Mouse (Mus musculus) cerebellum, adult 18-20 months (tissue): ENCODE data around the gene Plvap.

ENCODE experiments used
- DNase-seq, 2 experiments: peaks; one replicate each; pipeline ENCODE4 v3.0.0; 2021

The Plvap gene

DNA sequence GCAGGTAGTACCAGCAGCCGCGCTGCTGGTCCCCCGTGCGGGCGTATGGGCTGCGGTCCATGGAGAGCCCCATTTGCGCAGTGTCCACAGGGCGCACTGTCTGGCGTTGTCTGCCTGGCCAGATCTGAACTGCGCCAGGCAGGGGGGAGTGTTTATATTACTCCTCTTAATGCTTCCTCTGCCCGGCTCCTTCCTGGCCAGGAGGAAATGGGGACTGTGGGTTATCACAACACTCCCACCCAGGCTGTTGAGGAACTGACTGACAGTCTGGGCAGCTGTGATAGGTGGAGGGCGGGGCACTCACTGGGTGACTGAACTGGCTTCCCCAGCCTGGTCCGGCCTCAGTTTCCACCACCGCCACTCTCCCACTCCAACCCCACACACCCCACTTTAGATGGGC lies at the start of gene Plvap:
Plvap (minus strand) TSS at position 109 of the 400 bp plus-strand sequence.
- DNase-seq: no peak

DNA sequence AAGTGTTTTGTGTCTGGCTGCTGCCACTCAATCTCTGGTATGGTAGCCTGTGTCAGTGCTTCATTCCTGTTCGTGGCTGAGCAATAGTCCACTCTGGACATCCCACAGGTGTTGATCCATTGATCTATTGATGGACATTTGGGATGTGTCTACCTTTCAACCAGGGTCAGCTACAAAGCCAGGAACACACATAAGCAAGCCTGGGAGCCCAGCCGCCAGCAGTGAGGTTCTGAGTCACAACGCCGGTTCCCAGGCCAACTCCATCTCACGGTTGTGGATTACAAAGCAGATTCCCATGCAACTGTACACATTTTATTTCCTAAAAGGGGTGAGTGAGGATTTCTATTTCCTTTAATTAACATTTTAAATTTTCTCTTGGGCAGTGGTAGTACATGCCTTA lies 49.2 kb upstream of the Plvap start:
- DNase-seq: no peak

DNA sequence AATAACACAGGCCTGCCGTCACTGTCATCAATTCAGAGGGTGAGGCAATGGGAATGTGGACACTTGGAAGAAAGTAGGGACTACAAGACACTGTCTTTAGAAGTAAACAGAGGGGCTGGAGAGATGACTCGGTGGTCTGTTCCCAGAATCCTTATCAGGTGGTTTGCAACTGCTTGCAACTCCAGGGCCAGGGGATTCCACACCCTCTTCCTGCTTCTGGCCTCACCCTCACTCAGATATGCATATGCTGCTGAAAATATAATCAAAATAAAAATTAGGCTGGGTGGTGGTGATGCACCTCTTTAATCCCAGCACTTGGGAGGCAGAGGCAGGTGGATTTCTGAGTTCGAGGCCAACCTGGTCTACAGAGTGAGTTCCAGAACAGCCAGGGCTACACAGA lies 48.5 kb upstream of the Plvap start:
- DNase-seq: no peak

DNA sequence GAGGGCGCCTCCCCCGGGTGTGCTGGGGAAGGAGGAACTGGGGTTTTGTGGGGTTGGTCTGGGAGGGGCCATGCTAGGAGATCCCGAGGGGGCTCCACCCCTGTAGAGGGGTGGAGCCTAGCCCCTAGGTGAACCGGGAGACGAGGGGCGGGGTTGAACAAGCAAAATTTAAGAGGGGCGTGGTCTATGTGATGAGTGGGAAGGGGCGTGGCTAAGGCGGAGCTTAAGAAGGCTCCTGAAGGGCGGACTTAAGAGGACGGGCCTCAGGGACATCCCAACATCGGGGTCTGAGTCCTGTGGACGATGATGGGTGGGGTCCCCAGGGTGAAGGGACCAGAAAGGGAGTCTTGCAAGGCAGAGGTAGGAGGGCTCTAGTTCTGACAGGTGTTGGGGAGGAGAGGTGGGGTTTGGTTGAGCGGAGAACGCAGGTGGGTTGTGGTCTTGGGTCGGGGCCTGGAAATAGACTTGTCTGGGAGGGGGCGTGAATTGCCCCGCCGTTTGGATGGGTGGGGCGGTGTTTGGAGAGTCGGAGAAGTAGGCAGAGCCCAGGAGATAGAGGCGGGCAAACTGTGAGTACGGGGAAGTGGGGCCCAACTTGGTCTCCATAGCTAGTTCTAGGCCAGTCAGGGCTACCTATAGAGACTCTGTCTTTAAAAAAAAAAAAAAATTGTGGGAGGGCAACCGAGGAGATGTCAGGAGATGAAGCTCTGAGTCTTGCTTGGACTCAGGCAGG lies 47.6 kb upstream of the Plvap start:
- DNase-seq: peak in 1 of 2 experiments; percentile 26

DNA sequence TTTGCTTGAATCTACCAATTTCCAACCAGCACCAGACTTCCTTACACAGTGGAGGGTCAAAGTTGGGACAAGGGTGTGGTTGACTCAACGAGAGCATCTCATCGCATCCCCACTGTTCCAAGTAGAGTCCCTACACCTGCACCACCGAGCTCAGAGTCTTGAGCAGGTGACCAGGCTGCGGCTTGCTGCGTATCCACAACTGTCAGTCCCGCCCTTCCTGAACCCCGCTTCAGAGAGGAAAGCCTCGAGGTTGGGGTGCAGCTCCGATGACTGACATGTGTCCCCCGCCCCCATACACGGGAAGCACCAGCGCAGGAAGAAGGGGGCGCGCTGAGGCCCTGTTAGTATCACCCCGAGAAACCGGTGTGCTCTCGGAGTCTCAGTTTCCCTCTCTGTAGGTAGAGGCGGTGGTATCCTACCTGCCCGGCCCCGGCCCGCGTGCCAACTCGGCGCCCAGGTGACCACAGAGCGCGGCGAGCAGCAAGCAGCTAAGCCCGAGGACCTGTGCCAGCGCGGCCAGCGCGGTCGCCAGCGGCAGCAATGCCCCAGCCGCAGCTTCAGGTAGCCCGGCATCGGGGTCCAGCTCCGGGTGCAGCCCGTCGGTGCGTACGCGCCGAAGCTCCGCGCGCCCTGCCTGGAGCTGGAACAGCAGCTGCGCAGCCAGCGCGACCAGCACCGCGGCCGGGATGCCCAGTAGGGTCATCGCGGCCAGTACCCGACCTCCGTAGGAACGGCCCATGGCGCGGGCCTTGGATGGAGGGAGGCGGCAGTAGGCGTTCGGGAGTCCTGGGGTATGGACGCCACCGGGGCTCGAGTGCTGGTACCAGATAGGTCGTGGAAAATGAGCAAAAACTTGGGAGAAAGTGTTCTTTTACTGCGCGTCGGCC lies 46.8 kb upstream of the Plvap start, which contains the start of gene Tmem221:
Tmem221 (minus strand) TSS at position 801 of the 887 bp plus-strand sequence.
- no peak for DNase-seq

DNA sequence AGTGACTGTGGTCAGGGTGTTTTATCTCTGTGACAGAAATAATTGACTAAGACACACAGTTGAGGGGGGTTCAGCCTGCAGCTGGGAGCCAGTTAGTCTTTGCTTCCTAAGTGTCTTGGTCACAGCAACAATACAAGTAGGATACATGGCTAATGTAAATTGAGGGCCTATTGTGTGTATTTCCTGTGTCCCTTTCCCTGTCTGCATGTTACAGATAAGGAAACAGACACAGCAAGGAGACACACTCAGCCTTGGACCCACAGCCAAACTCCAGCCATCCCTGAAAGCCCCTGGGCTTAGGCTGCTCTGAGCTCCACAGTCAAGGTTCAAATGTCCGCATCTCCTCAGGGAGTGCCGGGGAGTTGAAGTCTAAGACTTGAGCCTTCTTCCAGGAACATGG lies 43.1 kb upstream of the Plvap start:
- no peak for DNase-seq

DNA sequence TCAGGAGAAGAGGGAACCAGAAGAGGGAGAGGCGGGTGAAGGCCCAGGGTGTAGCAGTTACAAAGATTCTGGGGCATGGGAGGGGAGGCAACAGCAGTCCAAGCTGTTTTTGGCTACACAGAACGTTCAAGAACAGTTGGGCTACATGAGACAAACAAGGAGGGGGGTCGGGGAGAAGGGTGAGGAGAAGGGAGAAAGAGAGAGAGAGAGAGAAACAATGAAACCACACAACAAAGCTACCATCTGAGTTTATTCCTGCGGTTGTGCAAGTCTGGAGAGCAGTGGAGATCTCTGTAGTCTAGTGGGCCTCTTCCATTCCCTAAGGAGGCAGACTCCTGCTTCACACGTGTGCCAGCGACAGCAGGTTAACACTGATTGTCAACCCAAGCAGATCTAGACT lies 42.4 kb upstream of the Plvap start:
- no peak for DNase-seq

DNA sequence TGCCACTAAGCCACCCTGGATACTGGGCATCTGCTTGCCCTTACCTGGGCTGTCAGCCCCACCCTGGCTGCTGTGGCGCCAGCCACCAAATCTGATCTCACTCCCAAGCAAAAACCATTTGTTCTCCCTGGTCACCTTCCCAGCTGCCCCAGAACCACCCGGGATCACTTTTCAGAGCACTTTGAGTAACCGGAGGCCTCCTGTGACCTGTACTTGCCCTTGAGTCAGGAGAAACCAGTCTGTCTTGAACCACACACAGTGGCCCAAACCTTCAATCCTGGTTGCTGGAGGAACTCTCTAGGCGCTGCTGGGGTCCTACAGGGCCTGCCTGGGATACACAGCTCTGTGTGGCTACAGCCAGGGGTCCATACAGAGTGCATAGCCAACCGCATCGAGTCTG lies 41.2 kb upstream of the Plvap start:
- no peak for DNase-seq

DNA sequence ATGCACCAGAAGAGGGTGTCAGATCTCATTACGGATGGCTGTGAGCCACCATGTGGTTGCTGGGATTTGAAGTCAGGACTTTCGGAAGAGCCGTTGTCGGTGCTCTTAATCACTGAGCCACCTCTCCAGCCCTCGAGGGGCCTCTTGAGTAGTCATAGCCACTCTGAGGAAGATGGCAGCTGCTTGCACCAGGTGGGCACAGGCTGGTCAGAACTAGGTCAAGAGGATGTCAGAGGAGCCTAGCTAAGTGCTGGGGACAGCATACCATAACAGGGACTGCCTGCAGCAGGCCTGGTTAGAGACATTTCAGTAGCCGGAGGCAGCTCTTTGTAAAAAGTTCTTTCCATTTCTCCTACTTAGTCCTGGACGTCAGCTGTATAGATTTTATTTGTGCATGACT lies 39.2 kb upstream of the Plvap start:
- no peak for DNase-seq

DNA sequence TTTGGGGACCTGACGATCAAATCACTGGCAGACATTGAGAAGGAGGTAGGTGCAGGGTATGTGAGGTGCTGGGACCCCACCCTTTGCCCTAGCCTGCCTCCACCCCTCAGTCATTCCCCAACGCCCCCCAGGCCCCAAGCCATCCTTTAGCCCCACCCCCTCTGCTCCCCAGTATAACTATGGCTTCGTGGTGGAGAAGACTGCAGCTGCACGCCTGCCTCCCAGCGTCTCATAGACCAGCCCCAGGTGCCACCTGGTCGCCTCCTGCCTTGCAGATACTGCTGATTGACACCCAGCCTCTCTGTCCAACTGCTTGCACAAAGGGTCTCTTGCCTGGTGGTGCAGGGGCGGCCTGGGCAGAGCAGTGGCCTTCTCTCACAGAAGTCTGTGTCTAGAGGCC lies 36.0 kb upstream of the Plvap start:
- no peak for DNase-seq

DNA sequence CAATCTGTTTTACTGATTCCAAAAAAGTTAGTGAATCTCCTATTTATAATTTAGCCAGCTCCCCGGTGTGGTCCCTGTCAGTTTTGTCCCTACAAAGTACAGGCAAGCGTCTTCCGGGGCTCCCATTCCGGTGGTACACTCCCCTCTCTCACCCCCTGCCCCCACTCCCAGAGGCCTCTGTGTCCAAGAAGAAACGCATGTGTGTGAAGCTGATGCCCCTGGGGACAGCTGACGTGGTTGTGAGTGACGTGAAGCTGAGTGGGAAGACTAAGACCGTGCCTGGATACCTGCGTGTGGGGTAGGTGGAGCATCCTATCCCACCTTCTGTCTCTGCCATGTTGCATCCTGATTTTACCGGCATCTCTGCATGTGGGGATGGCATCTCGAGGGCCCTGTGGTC lies 33.5 kb upstream of the Plvap start:
- no peak for DNase-seq

DNA sequence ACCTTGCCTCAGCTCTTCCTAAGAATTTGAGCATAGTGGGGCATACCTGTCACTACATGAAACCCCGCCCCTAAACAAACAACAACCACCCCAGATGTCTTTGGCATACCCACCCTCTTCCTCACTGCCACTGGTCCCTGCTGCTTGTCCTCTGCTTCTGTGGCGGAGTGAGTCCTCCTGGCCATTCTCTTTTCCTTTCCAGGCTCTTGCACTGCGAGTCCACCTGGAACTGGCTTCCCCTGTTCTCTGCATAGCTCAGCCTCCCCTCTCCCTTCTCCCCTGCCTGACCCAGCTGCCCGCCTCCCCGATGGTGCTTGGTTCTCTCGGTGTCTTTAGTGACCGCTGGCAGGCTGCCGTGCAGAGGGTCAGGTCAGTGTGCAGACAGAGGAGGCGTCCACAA lies 32.2 kb upstream of the Plvap start:
- no peak for DNase-seq

DNA sequence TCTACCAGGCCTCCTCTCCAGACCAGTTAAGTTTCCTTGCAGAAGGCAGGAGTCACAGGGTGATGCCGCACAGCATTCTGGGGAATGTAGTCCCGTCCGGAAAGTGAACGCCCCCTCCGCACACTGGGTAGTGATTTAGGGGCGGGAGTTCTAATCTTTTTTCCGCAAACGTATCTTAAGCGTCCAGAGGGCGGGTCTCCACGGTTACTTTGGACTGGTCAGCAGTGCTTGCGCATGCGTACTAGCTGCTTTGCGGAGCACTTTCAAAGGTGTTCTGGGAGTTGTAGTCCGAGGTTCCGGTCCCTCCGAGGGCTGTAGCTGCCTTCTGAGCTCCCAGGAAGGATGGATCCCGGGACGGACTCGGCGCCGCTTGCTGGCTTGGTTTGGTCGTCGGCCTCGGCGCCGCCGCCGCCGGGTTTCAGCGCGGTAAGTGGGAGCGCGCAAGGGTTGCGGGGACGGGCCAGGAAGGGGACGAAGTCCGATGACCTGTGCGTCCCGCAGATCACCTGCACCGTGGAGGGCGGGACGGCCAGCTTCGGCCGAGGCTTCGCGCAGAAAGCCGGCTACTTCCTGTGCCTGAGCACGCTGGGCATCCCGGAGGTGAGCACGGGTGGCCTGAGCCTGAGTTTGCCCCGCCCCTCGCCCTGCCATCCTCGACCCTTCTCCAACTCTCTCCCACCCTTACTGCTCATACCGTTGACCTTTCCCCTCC lies 31.2 kb upstream of the Plvap start, which contains the start of gene Mvb12a:
Mvb12a (plus strand) TSS at position 291 of the 712 bp plus-strand sequence.
- DNase-seq: peak; percentile 94 to 99

DNA sequence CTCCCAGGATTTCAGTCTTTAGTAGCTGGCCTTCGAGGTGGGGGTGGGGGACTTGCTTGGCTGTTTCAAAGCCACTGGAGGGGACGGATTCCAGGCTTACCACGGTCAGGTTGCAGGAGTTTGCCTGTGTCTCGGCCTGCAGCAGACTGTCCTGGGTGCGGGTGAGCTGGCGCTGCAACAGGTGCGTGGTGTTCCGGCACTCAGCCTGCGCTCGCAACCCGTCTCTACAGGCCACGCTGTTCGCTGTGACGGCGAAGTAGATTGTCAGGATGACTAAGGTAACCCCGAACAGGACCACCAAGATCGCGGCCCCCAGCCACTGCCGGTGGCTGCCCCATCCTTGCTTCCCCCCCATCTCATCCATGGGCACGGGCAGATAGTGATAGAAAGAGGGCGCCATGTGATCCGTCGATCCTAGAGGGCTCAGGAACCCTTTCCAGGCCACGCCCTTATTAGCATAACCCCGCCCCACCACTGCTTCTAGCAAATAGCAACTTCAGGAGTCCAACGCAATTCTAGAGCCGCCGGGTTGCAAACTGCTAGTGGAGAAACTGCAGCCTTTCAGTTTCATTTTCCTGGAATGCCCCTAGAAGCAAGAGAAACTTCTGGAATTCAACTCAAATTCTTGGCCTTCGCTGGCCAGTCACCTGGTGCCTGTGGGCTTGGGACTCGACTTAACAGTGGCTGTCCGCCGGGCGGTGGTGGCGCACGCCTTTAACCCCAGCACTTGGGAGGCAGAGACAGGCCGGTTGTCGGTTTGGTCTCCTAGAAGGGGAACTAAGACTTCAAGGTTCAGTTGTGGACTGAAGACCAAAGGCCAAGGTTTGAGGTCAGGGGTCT lies 25.7 kb upstream of the Plvap start, which contains the start of gene Bst2:
Bst2 (minus strand) TSS at position 429 of the 840 bp plus-strand sequence.
- DNase-seq: peak in 1 of 2 experiments; percentile 27

DNA sequence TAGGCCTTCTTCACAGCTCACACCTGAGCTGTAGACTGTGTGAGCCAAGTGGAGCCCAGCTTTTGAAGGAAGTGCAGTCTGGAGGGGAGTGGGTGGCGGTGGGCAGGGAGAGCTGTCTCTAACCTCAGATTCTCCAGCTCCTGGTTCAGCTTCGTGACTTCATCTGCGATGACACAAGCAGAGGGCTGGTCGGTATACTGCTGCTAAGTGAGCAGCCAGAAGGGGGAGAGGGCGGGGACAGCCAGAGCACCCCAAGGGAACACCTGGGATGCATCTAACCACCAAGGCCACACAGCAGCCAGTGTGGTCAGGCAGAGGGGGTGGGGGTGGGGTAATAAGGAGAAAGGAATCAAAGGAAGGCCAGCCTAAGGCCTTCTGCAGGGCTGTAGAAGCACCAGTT lies 24.1 kb upstream of the Plvap start:
- no peak for DNase-seq

DNA sequence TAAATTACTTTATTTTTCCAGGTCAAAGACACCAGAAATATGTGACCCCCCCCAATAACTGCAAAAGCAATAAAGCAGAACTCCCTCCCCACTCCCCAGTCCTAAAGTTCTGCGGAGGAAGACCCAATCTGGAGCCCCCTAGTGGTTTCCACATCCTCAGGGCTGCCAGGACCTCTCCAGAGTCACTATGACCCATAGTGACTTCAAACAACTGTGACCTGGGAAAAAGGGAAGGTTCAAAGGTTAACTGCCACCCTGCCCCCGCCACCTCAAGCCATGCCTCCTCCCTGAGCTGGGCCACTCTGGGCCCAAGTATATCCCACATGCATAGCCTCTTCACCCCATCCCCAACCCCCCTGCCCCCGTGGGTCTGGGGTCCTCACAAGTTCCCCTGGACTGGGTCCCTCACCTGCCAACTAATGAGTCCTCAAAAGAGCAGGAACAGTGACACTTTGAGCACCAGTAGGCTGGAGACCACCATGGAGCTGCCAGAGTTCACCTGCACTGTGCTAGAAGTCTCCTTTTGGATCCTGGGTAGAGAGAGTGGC lies 22.8 kb upstream of the Plvap start:
- DNase-seq: no peak

DNA sequence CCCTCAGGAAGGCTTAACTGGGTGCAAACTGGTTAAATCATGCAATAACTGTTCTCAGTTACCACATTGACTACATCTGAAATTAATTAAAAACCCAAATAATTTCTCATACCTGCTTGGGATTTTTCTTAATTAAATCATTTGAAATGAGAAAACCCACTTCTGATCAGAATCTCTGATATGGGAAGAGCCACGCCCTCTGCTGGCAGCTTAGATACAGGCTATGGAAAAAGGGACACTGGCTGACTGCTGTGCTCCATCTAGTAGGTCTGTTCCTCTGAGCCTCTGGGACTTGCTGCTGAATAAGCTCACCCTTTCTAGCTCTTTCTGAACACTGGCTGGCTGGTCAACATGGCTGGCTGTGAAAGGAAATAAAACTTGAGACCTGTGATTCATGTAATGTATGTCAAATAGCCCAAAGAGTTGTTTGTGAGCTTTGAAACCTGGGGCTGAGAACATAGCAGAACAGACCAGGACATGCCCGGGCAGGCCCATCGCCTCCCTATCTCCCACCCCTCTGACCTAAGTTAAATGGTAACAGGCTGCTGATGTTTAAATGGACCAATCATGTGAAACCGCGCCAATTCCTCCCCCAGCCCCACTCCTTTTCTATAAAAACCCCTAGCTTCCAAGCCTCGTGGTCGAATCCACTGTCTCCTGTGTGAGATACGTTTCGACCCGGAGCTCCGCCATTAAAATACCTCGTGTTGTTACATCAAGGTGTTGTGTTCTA lies 19.3 kb upstream of the Plvap start:
- DNase-seq: peak; percentile 70 to 74

DNA sequence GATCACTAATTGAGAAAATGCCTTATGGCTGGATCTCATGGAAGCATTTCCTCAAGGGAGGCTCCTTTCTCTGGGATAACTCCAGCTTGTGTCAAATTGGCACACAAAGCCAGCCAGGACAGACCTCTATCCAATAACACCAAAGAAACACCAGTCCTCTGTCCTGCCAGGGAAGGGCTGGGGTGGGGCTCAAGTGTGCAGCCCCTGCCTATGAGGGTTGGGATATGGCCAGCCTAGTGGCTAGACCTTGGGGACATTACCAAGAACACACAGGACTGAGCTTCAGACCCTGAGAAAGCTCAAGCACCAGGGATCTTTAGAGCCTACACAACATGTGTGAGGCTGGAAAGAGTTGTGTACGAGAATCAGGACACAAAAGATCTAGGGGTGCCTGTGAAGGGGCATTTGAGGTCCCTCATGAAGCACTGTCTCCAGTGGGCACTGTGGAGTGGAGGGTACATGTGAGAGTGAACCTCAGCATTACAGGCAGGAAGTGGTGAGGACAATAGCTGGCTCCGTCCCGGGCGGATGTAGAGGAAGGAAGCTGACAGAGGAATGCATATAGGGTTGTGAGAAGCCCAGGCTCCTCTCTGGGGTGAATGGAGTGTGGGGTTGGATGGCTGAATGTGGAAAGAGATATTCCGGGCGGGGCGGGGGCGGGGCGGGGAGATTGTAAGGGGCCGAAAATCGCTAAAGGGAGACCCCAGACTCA lies 17.0 kb upstream of the Plvap start:
- DNase-seq: no peak

DNA sequence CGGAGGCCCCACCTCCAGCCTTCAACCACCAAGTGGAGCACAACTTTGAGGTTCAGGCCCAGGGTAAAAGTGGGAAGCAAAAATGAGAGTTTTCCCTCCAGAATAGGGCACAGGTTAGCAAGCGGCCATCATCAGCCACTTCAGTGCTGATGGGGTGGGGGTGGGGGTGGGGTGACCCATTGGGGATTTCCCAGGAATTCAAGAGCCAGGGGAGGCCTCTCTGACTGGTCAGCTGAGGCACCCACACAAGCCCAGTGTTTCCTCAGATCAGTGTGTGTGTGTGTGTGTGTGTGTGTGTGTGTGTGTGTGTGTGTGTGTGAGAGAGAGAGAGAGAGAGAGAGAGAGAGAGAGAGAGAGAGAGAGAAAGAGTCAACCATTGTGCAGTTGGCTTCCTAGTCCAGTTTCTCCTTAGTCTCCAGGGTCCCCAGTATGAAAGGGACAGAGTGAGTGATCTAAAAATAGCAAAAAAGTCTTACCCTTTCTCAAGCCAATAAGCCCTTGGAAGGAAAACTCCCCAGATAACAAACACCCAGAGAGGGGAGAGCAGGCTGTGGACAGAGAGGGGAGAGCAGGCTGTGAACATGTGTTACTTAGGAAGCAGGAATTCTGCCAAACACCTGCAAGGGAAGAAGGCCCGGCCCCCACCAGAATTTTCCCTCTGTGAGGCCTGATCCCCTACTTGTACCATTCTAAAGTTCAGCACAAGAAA lies 15.8 kb upstream of the Plvap start:
- no peak for DNase-seq

DNA sequence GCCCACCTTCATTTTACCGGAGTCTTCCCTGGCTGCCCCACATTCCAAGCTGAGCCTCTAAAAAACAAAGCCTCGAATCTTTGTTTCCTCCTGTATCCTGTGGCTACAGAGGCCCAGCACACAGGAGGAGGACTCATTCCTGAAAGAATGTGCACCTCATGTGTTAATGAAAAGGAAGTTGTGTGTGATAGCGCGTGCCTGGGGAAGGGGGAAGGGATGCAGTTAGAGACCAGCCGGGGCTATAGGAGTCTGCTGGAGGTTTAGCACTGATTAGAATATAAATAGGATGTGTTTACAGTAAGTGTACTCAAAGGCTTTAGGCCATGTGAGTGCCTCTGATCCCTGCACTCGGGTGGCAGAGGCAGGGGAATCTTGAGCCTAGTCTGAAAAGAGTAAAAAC lies 14.7 kb upstream of the Plvap start:
- DNase-seq: no peak
